Mouse (Mus musculus): ENCODE results near the gene Tspoap1.

- TF ChIP-seq EP300 (IDR thresholded peaks at IDR 0.05), result no peak
- no peak for TF ChIP-seq CTCF (IDR thresholded peaks at IDR 0.05)
Observed at GRCm38 (mm10) chr11:87808236-87808635, 47.9 kb downstream of the Tspoap1 start.
